Mouse (Mus musculus) liver, embryonic 15.5 days (tissue): Measurements from ENCODE around the gene Elmo1. TPM values are rescaled to one million over a fixed set of nuclear protein-coding genes. Genes with fewer than 3 reads are reported as not detected.

ENCODE experiments used
- ATAC-seq: fragments of 200-750 bp; cut with Nextera tagmentation; 2 replicates; pipeline ENCODE4 v1.8.0; 2017; ENCODE audit warnings: moderate number of reproducible peaks, mild to moderate bottlenecking, moderate library complexity; ENCODE audit not compliant: insufficient read depth
- H3K27ac ChIP-seq: fragments of 300-500 bp; sonication (generic); replicated peaks from 2 replicates; pipeline ENCODE4 v1.5.1; 2015; ENCODE audit warnings: mild to moderate bottlenecking, inconsistent platforms
- H3K27me3 ChIP-seq: fragments of 300-500 bp; sonication (generic); 2 replicates; pipeline ENCODE4 v1.6.1; 2015; ENCODE audit warnings: mild to moderate bottlenecking, inconsistent platforms
- H3K36me3 ChIP-seq: fragments of 300-500 bp; sonication (generic); replicated peaks from 2 replicates; pipeline ENCODE4 v1.6.1; 2015; ENCODE audit warnings: moderate library complexity, mild to moderate bottlenecking, inconsistent platforms
- H3K4me1 ChIP-seq: fragments of 300-500 bp; sonication (generic); replicated peaks from 2 replicates; pipeline ENCODE4 v1.6.1; 2015; ENCODE audit warnings: inconsistent platforms
- H3K4me2 ChIP-seq: fragments of 300-500 bp; sonication (generic); 2 replicates; pipeline ENCODE4 v1.6.1; 2015; ENCODE audit warnings: moderate library complexity, mild to moderate bottlenecking, inconsistent platforms
- H3K4me3 ChIP-seq: fragments of 300-500 bp; sonication (generic); replicated peaks from 2 replicates; pipeline ENCODE4 v1.5.1; 2015; ENCODE audit warnings: mild to moderate bottlenecking, inconsistent platforms
- H3K9ac ChIP-seq: fragments of 300-500 bp; sonication (generic); 2 replicates; pipeline ENCODE4 v1.6.1; 2015; ENCODE audit warnings: moderate library complexity, mild to moderate bottlenecking, inconsistent platforms
- H3K9me3 ChIP-seq: fragments of 300-500 bp; sonication (generic); replicated peaks from 2 replicates; pipeline ENCODE4 v1.6.1; 2016; ENCODE audit warnings: inconsistent platforms
- WGBS: fragments of 180-500 bp; shearing (Covaris S2); methylation state at CpG from one replicate; pipeline ENCODE4 v1.1.7; 2015; ENCODE audit warnings: mixed read lengths; ENCODE audit not compliant: insufficient replicate concordance; 5-methylcytosine and 5-hydroxymethylcytosine counted together
- polyA plus RNA-seq: library from polyadenylated mRNA; unstranded; fragments of >200 nt; fragmentation: Nextera tagmentation; extraction: Ambion mirVana; gene quantifications from 2 replicates; pipeline ENCODE4 v1.2.1, GENCODE M21; 2015

Elmo1 gene
- polyA plus RNA-seq, 1 experiment from 2014 or later = 4.9 TPM

GRCm38 (mm10) chr13:20211780-20212179, 121.4 kb downstream of the Elmo1 start:
- Histone ChIP-seq H3K27ac (no peak overlapping the region), H3K4me2 (no peak overlapping the region), H3K27me3 (no peaks in the 10 kb centered on the region), H3K36me3 (no peaks in the 10 kb centered on the region), H3K9ac (no peak overlapping the region), H3K9me3 (no peaks in the 10 kb centered on the region), H3K4me3 (no peak overlapping the region), H3K4me1 (no peaks in the 10 kb centered on the region)
- ATAC-seq = no peak
- WGBS = 44% methylated on average over 5 of the region's 5 CpGs

- Histone ChIP-seq H3K4me1 (no peaks in the 10 kb centered on the region), H3K4me3 (no peak overlapping the region), H3K36me3 (no peaks in the 10 kb centered on the region), H3K9me3 (no peaks in the 10 kb centered on the region), H3K4me2 (no peak overlapping the region), H3K27ac (no peak overlapping the region), H3K9ac (no peak overlapping the region), H3K27me3 (no peaks in the 10 kb centered on the region)
- no peak for ATAC-seq
- WGBS = 73% methylated on average over 6 of the region's 6 CpGs
Measured at GRCm38 (mm10) chr13:20212665-20213064, 122.3 kb downstream of the Elmo1 start.

- Histone ChIP-seq H3K27me3 (no peaks in the 10 kb centered on the region), H3K27ac (no peak overlapping the region), H3K36me3 (no peaks in the 10 kb centered on the region), H3K9ac (no peak overlapping the region), H3K4me1 (no peaks in the 10 kb centered on the region), H3K9me3 (no peaks in the 10 kb centered on the region), H3K4me3 (no peak overlapping the region), H3K4me2 (no peak overlapping the region)
- 64% methylated on average over 5 of the region's 5 CpGs for WGBS
- ATAC-seq = no peak
Measured at GRCm38 (mm10) chr13:20213861-20214260, 123.5 kb downstream of the Elmo1 start.

- Histone ChIP-seq H3K27me3 (no peaks in the 10 kb centered on the region), H3K9me3 (no peaks in the 10 kb centered on the region), H3K36me3 (no peaks in the 10 kb centered on the region), H3K4me2 (no peak overlapping the region), H3K27ac (no peak overlapping the region), H3K9ac (no peak overlapping the region), H3K4me3 (no peak overlapping the region), H3K4me1 (no peaks in the 10 kb centered on the region)
- no peak for ATAC-seq
- WGBS = 54% methylated on average over 4 of the region's 4 CpGs
Measured at GRCm38 (mm10) chr13:20217453-20218090, 127.2 kb downstream of the Elmo1 start.

GRCm38 (mm10) chr13:20218126-20218525, 127.7 kb downstream of the Elmo1 start:
- Histone ChIP-seq H3K4me1 (no peaks in the 10 kb centered on the region), H3K4me3 (no peak overlapping the region), H3K27me3 (no peaks in the 10 kb centered on the region), H3K27ac (no peak overlapping the region), H3K9ac (no peak overlapping the region), H3K4me2 (no peak overlapping the region), H3K36me3 (no peaks in the 10 kb centered on the region), H3K9me3 (no peaks in the 10 kb centered on the region)
- ATAC-seq = no peak
- 69% methylated on average over 4 of the region's 4 CpGs for WGBS

- Histone ChIP-seq H3K36me3 (no peaks in the 10 kb centered on the region), H3K27ac (no peak overlapping the region), H3K4me2 (no peak overlapping the region), H3K9me3 (no peaks in the 10 kb centered on the region), H3K4me3 (no peak overlapping the region), H3K9ac (no peak overlapping the region), H3K4me1 (no peaks in the 10 kb centered on the region), H3K27me3 (no peaks in the 10 kb centered on the region)
- ATAC-seq = no peak
Measured at GRCm38 (mm10) chr13:20220414-20220813, 130.0 kb downstream of the Elmo1 start.

GRCm38 (mm10) chr13:20227923-20228705, 137.7 kb downstream of the Elmo1 start:
- WGBS = 65% methylated on average over 11 of the region's 11 CpGs

GRCm38 (mm10) chr13:20231837-20232728, 141.7 kb downstream of the Elmo1 start:
- Histone ChIP-seq H3K4me1 (0 out of 2 replicates have a peak, but pooled peaks cover 6% of the 10 kb centered on the region), H3K9me3 (no peaks in the 10 kb centered on the region), H3K4me2 (no peak overlapping the region), H3K27me3 (no peaks in the 10 kb centered on the region), H3K36me3 (no peaks in the 10 kb centered on the region), H3K27ac (no peak overlapping the region), H3K9ac (no peak overlapping the region), H3K4me3 (no peak overlapping the region)
- no peak for ATAC-seq
- WGBS = 22% methylated on average over 11 of the region's 11 CpGs

More at GRCm38 (mm10) chr13:20227923-20228705, 137.7 kb downstream of the Elmo1 start:
- Histone ChIP-seq H3K9me3 (no peaks in the 10 kb centered on the region), H3K4me1 (0 out of 2 replicates have a peak, but pooled peaks cover 6% of the 10 kb centered on the region), H3K27me3 (no peaks in the 10 kb centered on the region), H3K9ac (no peak overlapping the region), H3K4me2 (no peak overlapping the region), H3K4me3 (no peak overlapping the region), H3K27ac (no peak overlapping the region), H3K36me3 (no peaks in the 10 kb centered on the region)
- ATAC-seq = no peak

- WGBS = 73% methylated on average over 7 of the region's 7 CpGs
- ATAC-seq = no peak
Measured at GRCm38 (mm10) chr13:20233707-20234106, 143.3 kb downstream of the Elmo1 start.

GRCm38 (mm10) chr13:20237615-20238014, 147.2 kb downstream of the Elmo1 start:
- no peaks in the 10 kb centered on the region for H3K27me3 ChIP-seq
- ATAC-seq = no peak
- 59% methylated on average over 5 of the region's 5 CpGs for WGBS
- H3K27ac ChIP-seq = no peak overlapping the region
- H3K9ac ChIP-seq = no peak overlapping the region
- no peaks in the 10 kb centered on the region for H3K4me1 ChIP-seq
- H3K36me3 ChIP-seq = no peaks in the 10 kb centered on the region
- H3K4me3 ChIP-seq = no peak overlapping the region
- H3K9me3 ChIP-seq = no peaks in the 10 kb centered on the region
- H3K4me2 ChIP-seq = no peak overlapping the region

More at GRCm38 (mm10) chr13:20233707-20234106, 143.3 kb downstream of the Elmo1 start:
- Histone ChIP-seq H3K27ac (no peak overlapping the region), H3K9ac (no peak overlapping the region), H3K36me3 (no peaks in the 10 kb centered on the region), H3K4me2 (no peak overlapping the region), H3K27me3 (no peaks in the 10 kb centered on the region), H3K4me3 (no peak overlapping the region), H3K9me3 (no peaks in the 10 kb centered on the region), H3K4me1 (0 out of 2 replicates have a peak, but pooled peaks cover 6% of the 10 kb centered on the region)

GRCm38 (mm10) chr13:20238146-20238545, 147.8 kb downstream of the Elmo1 start:
- WGBS = 48% methylated on average over 3 of the region's 3 CpGs
- Histone ChIP-seq H3K36me3 (no peaks in the 10 kb centered on the region), H3K27me3 (no peaks in the 10 kb centered on the region), H3K27ac (no peak overlapping the region), H3K9me3 (no peaks in the 10 kb centered on the region), H3K4me1 (no peaks in the 10 kb centered on the region), H3K4me3 (no peak overlapping the region), H3K9ac (no peak overlapping the region), H3K4me2 (no peak overlapping the region)
- no peak for ATAC-seq
